Mouse (Mus musculus) urinary bladder, adult 2 months (tissue): ENCODE measurements around the gene Lenep. TPM values are rescaled to one million over a fixed set of nuclear protein-coding genes. Genes with fewer than 3 reads are reported as not detected.

Experiments used
- DNase-seq: peaks from one replicate; pipeline ENCODE4 v3.0.0; 2022; ENCODE audit warnings: low spot score
- polyA plus RNA-seq: library from polyadenylated mRNA; depleted of rRNA; stranded (reverse); fragments of >200 nt; gene quantifications from 2 replicates; pipeline ENCODE4 v1.2.3, GENCODE M21; 2012

Gene Lenep
- polyA plus RNA-seq, 1 experiment, result 1.5 TPM

GRCm38 (mm10) chr3:89391663-89392511 lies 10.7 kb downstream of the Lenep start:
- DNase-seq, result peak; percentile 70

DNA sequence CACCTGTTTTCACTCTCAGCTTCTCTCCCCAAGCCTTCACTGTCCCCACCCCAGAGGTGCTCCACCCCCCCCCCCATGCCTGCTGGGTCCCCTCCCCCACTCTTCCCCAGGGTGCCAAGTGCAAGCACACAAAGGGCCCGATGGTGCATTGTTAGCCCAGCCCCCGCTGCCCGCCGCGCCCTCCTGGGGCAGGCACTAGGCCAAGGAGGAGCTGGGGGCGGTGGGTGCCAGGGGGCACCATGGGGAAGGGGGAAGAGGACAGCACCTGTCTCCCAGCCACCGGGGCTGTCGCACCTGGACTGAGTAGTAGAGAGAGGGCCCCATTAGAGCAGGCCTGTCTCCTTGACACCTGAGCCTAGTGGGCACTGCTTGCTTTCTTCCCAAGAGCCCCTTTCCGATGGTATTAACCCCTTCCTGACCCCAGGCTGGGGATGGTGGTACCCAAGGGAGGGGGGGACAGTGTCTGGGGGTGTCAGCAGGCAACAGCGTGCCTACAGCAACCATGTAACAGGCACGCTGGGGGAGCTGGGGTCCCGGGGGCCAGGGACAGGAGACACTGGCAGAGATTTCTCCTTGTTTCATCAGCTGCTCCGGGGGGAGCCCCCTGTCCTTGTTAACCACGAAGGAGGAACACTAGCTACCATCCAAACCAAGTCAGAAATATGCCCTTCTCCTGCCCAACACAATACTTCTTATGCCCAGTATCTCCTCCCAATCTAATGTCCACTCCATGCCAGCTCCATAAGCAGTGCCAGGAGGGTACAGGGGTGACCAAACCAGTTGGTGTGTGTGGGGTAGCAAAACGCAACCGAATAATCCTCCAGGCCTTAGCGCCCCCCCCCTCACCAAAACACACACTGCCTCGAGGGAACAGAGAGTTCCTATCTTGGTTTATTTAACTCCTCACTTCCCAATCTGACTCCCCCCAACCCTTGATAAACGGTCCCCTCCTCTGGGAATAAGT lies 11.6 kb downstream of the Lenep start:
- peak; percentile 48 for DNase-seq

DNA sequence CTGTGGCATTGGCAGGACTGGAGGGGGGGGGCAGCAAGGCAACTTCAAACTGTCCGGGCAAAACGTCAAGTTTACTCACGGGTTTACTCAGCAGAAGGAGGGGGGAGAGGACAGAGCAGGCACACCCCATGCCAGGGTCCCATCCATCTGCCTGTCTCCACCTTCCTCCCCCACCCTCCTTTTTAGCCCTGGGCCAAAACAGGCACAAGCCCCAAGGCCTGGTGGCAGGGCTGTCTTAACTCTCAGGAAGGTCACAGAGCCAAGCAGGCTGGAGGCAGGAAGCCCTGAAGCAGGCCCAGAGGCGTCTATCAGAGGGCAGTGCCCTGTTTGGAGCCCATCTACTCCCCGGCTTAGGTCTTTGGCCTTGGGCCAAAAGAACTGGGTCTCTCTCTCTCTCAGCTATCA lies 12.5 kb downstream of the Lenep start:
- peak; percentile 51 for DNase-seq

DNA sequence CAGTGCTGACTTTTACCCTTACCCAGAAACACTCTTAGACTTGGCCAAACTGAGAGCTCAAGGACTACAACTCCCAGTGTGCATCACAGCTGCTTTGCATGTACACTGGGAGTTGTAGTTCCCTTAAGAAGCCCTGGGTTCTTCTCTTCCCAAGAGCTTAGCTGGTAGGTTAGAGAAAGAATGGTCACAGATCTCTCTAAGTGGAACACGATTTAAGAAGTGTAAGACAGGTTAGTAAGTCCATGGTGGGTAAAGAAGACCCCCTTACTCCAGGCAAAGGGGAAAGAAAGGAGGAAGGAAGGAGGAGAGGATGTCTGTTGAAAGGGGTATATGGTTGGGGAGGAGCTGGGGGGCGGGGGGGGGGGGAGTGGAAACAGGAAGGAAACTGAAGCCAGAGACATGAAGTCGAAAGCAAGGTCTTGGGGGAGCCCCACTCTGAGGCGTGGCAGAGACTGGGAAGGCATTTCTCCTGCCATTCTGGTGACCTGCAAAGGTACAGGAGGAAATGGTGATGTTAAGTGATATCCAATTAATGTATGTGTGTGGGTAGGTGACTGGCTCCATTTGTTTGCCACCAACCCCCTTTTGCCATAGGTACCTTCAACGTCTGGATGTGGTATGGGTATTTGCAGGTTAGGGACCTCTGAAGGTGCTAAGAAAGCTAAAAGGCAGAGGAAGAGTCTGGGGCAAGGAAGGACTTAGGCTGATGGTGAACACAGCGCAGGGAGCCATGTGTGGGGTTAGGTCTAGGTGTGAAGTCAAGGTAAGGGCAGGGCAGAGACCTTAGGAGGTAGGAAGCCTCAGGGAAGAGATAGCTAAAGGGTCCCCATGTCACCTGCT lies 13.5 kb downstream of the Lenep start:
- no peak for DNase-seq

DNA sequence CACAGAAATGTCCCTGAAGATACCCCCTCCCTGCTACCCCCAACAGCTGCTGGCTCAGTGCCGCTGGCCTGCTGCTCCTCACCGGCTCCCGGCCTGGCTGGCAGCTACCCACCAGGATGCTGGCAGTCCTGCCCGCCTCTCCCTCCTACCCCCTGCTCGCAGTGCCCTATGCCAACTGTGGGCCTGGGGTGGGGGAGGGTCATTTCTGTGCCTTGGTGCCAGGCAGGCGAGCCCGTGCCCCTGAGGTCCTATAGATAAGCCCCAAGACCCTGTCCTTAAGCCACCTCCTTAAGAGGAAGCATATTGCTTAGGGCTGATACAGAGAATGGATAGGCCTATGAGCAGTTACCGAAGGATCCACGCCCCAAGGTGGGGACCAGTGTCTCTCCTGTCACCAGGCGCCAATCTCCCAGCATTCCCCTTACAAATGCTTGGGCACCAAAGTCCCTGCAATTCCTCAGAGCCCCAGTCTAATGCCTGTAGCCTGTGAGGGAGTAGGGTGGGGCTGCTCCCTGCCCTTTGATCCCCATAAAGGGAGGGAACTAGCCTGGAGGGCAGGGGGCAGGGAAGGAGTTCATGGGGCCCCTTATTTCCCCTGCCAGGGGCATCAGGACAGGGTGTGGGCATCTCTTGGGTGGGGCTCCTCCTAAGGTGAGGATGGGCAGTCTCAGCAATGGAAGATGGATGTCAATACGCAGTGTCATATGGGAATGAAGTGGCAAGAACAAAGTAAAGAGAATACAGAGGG lies 14.3 kb downstream of the Lenep start:
- peak; percentile 48 for DNase-seq

GRCm38 (mm10) chr3:89387632-89388031 lies 15.0 kb downstream of the Lenep start:
- DNase-seq, result peak; percentile 47

- DNase-seq, result no peak
Observed at GRCm38 (mm10) chr3:89386438-89387420, 15.9 kb downstream of the Lenep start.

DNA sequence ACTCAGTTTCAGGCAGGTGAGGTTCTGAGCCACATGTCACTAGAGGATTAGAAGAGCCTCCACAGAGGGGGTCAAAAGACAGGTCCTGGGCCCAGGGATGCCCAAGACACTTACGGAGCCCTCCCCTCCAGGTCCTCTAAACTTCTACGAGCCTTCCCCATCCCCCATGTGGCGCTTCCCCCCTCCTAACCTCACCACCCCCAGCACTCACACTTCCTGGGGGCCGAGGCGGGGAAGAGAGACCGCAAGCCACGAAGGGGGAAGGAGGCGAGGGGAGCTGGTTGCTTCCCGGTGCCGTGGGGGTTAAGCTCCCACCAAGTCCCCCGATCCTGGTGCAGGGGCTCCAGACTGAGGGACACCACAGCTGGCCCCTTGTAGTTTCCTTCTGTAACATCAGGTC lies 17.1 kb downstream of the Lenep start:
- DNase-seq, result no peak

GRCm38 (mm10) chr3:89384331-89385076 lies 18.1 kb downstream of the Lenep start:
- DNase-seq, result peak; percentile 54

DNA sequence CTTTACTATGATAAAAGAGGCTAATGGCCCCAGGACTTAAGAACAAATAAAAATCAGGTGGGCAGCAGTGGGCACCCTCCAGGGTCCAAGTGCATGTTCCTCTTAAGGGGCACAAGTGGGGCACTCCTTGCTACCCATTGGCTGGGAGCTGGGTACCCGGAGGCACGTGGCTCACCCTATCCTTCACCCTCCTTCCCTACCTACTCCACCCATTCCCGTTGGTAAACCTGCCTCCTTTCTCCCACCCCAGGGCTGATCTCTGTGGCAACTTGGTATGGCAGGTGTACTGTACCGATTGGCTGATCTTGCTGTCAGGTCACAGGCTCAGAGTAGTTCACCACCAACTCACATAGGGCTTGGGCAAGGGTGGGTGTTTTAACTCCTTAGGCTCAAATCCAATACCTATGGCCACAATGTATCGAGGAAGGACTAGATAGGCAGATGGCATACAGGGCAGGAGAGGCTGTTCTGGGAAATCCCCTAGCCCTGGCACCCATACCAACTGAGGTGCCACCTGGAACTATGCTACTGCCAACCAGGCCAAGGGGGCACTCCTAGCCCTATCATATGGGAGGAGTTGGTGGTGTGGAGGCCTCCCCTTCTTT lies 18.8 kb downstream of the Lenep start:
- no peak for DNase-seq

- DNase-seq, result no peak
Observed at GRCm38 (mm10) chr3:89382950-89383349, 19.6 kb downstream of the Lenep start.

DNA sequence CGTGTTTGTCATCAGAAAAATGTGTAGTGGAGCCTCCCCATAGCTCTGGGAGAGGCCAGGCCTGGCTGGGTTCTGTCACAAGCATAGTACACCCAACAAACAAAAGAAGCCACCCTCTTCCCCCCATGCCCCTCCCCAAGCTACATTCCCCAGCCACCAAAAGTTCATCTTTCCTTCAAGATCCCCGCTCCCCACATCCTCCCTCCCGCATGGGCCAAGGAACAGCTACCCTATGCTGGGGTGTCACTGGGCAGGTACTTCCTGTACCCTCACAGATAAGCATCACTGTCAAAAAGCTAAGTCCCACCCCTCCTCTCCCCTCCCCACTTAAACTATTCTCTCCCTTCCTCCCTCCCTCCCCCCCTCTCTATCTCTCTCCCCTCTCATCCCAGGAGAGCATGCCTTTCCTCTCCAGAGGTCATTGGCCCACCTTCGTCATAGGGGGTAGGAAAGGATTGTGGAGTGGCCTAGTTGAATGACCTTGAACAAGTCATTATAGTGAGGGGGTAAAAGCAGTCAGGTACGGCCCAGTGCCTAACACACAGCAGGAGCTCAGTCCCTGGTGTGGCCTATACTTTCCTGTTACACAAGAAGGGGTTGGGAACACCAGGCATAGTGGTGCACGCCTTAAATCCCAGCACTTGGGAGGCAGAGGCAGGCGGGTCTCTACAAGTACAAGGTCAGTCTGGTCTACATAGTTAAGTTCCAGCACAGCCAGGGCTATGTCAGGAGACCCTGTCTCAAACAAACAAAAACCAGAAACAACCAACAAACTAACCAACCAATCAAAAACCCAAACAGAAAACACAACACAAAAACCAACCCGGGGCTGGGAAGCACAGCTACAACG lies 20.3 kb downstream of the Lenep start:
- DNase-seq, result no peak

- DNase-seq, result no peak
Observed at GRCm38 (mm10) chr3:89381233-89381632, 21.4 kb downstream of the Lenep start.

DNA sequence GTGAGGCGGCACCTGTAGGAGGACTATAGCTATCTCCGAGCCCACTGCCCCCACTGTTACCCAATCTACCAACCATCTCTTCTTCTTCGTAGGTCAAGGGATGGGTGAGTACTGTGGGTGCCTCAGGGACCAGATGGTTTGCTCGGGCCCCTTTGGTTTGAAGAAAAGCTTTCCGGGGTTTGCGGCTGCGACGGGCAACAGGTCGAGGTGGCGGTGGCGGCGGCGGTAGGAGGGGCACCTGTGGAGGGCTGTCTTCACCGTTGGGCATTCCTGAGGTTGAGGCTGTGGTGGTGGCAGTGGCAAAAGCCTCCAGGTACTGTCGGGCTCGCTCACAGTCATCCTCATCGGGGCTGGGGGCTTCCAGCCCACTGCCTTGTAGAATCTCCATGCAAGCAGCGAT lies 21.9 kb downstream of the Lenep start:
- no peak for DNase-seq

DNA sequence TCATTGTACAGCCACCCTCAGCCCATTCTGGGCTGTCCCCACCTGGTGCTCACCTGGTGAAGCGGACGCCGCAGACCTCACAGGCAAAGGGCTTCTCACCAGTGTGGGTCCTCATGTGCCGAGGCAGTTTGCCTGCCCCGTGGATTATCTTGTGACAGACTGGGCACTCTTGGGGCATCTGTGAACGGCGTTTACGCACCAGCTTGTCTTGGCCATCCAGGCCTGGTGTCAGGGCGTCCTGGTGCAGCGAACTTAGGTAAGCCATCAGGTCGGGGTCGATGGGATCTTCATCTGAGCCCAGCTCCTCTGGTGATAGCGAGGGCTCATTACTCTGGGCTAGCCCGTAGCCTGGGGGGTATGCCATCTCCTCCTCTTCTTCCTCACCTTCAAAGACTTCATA lies 22.3 kb downstream of the Lenep start:
- DNase-seq, result no peak

DNA sequence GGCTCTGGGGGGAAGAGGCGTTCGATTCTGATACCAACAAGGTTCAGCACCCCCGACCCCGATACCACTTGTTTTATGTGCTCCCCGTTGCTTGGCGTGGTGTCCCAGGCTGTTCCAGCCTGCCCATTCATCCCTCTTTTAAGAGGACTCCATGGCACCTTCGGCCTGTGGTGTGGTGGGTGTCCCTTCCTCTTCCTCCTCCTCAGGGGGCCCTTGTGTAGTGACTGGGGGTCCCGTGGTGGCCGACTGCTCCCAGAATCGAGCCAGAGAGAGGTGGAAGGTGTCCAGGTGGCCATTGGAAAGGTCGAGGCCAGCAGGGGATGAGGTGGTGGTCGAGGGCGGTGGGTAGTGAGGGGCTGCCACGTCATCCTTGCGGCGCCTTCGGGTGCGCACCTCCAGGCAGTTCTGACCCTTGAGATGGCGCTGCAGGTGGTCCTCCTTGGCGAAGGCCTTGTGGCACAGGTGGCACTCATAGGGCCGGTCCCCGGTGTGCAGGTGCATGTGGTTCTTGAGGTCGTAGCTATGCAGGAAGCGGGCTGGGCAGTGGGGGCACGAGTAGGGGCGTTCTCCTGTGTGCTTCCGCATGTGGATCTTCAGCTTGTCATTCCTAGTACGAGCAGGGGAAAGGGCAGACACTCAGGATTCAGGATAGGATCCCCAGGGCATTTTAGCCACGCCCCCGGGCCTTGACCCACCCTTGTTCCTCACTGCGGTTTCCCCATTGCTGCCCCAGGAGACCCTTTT lies 23.0 kb downstream of the Lenep start:
- DNase-seq, result no peak
